Mouse (Mus musculus): ENCODE measurements around the gene Crkl.

GRCm38 (mm10) chr16:17452373-17452715, 557 bp downstream of the Crkl start:
- TF ChIP-seq POLR2A (IDR thresholded peaks at IDR 0.05; ENCODE audit: low read depth, low read length) (no peak), CTCF (IDR thresholded peaks at IDR 0.05; ENCODE audit: borderline replicate concordance, insufficient read depth, low read length) (no peak)

Measured in embryonic fibroblast, embryonic 13.5 days (primary cell).